ENCODE assay signal across 8 mouse cellular contexts in the genomic region with DNA sequence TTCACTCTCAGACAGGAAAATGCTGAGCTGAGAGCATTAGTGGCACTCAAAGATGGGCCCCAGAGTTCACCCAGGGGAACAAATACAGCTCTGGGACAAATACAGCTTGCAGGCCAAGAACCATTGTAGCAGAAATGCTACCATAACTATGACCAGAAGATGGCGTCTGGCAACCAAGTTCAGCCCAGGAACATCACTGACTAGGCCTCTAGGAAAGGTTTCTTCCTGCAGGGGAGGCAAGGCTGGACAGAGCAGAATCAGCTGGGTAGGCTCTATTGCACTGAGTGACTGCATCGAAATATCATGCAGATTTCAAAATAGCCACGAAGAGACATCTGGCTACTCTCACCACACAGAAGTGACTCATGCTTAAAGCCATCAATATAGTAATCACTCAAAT. TPM values are rescaled to one million over a fixed set of nuclear protein-coding genes. Genes with fewer than 3 reads are reported as not detected.
A peak's percentile ranks its signal among the peaks of the same experiment; 100 is the strongest.
DNase-seq lines count a peak whose midpoint lies in the region; ATAC-seq lines count a peak whose summit lies in the region.

No protein-coding gene starts in this region.

- H3K36me3 ChIP-seq in hindbrain, embryonic 11.5 days (ENCODE audit: control insufficient read depth, insufficient read depth, low read length): no peaks in the 10 kb centered on the region

- peak; percentile 61; the same call in 1 of the 2 replicates for ATAC-seq in hindbrain, embryonic 11.5 days (ENCODE audit: low FRiP score)
- ATAC-seq in megakaryocyte-erythroid progenitor cell, adult 5-6 weeks (replicated peaks; ENCODE audit: low FRiP score, low TSS enrichment, poor library complexity, severe bottlenecking): peak; percentile 52; the same call in 1 of the 2 replicates

- no peak overlapping the region for H3K4me2 ChIP-seq in hindbrain, embryonic 11.5 days (replicated peaks; ENCODE audit: low read depth, low read length)

- H3K4me1 ChIP-seq in hindbrain, embryonic 11.5 days (replicated peaks; ENCODE audit: control insufficient read depth, insufficient read depth, low read length): no peaks in the 10 kb centered on the region

- DNase-seq in adrenal gland, adult (ENCODE audit: inconsistent age in 2 of 2, low spot score in 1 of 2): peak; percentile 49 to 89
- DNase-seq in adrenal gland, postnatal 4 days (ENCODE audit: low spot score in 2 of 2): no peak
- peak; percentile 95 for DNase-seq in brain, adult 2 months (ENCODE audit: low read depth, low spot score)
- DNase-seq in fibroblast of lung, adult 2 months (ENCODE audit: low read depth): peak; percentile 75
- peak; percentile 84 for DNase-seq in hindbrain, embryonic 11.5 days (ENCODE audit: low spot score)
- DNase-seq in layer of hippocampus, postnatal 10 days (ENCODE audit: low spot score in 2 of 2): peak; percentile 76 to 77
- DNase-seq in skeletal muscle tissue, adult 2 months (ENCODE audit: low read depth, low spot score): peak; percentile 52

- WGBS in hindbrain, embryonic 11.5 days: 17% methylated on average over 3 of the region's 3 CpGs

- no peak overlapping the region for H3K9ac ChIP-seq in hindbrain, embryonic 11.5 days (ENCODE audit: low read depth, low read length)

- H3K4me3 ChIP-seq in hindbrain, embryonic 11.5 days (ENCODE audit: low read depth, low read length): no peak overlapping the region

- no peaks in the 10 kb centered on the region; the same call in 1 of the 2 replicates for H3K27me3 ChIP-seq in hindbrain, embryonic 11.5 days (ENCODE audit: control insufficient read depth, insufficient read depth, low read length)

- no peaks in the 10 kb centered on the region for H3K9me3 ChIP-seq in hindbrain, embryonic 11.5 days (ENCODE audit: control insufficient read depth, low read length)

- no peak overlapping the region for H3K27ac ChIP-seq in hindbrain, embryonic 11.5 days (ENCODE audit: low read depth, low read length)

RNA-seq across cellular contexts. Expression of a gene that starts 8.2 kb away (rescaled TPM):
- total RNA-seq in adrenal gland, postnatal 4 days (2021): 1 to 10 TPM; 2.1 to 3.4 TPM
- polyA plus RNA-seq in hindbrain, embryonic 11.5 days (2014; fragmentation: Nextera tagmentation; extraction: Ambion mirVana): 0.68 and 0.81 TPM in 2 replicates
- total RNA-seq in layer of hippocampus, postnatal 10 days (2021): 1 to 10 TPM; 1.2 to 1.3 TPM
- total RNA-seq in megakaryocyte-erythroid progenitor cell, adult 5-6 weeks (2014; fragmentation: Nextera tagmentation): not detected in 2 replicates
- not detected in 2 replicates for total RNA-seq in megakaryocyte-erythroid progenitor cell, adult 5-6 weeks (2017)

RNA-seq across cellular contexts. Expression of a gene that starts 19.7 kb away (rescaled TPM):
- total RNA-seq in adrenal gland, postnatal 4 days (2021): 1 to 10 TPM in 1 of 2 experiments, under 1 TPM in 1; 0.11 to 3.7 TPM
- polyA plus RNA-seq in hindbrain, embryonic 11.5 days (2014; fragmentation: Nextera tagmentation; extraction: Ambion mirVana): not detected in 2 replicates
- not detected for total RNA-seq in layer of hippocampus, postnatal 10 days (2021)
- not detected in 2 replicates for total RNA-seq in megakaryocyte-erythroid progenitor cell, adult 5-6 weeks (2014; fragmentation: Nextera tagmentation)
- total RNA-seq in megakaryocyte-erythroid progenitor cell, adult 5-6 weeks (2017): not detected in 2 replicates

Comparison
In these comparisons a context has a peak if more than half of its experiments do, and no peak if none do; other contexts are left out.
1. DNase-seq: peak in adrenal gland, adult (2 of 2), brain, adult 2 months (single experiment), fibroblast of lung, adult 2 months (single experiment), hindbrain, embryonic 11.5 days (single experiment), layer of hippocampus, postnatal 10 days (2 of 2) and skeletal muscle tissue, adult 2 months (single experiment); none in adrenal gland, postnatal 4 days (0 of 2).